Mouse (Mus musculus): ENCODE results near the gene Abca7. TPM values are rescaled to one million over a fixed set of nuclear protein-coding genes. Genes with fewer than 3 reads are reported as not detected.

The Abca7 gene
- total and polyA plus RNA-seq, 2 experiments from 2014 or later = 1.9 to 9.3 TPM

DNA sequence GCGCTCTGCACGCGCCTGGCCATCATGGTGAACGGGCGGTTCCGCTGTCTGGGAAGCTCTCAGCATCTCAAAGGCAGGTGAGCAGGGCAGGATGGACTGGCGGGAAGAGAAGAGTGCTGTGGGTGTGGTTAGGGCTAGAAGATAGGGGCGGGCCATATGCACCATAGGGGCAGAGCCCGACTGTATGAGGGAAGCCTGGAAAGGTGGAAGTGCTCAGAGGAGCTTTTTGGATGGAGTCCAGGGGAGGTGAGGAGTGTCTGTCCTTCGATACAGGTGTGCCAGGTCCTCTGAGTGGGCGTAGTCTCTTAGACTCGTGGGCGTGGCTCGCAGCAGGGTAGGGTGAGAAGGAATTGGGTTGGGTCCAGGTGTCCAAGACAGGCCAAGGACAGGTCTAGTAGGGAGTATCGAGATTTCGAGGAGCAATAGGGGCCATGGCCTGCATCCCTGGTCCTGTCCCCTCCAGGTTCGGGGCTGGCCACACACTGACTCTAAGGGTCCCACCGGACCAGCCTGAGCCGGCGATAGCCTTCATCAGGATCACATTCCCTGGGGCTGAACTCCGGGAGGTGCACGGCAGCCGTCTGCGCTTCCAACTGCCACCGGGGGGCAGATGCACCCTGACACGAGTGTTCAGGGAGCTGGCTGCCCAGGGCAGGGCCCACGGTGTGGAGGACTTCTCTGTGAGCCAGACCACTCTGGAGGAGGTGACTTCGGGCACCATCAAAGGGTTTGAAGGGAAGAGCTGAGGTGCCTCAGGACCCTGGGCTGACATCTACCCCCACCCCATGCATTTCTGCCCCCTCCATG lies 18.4 kb downstream of the Abca7 start:
- Histone ChIP-seq H3K4me1 (ENCODE audit: insufficient read depth, low read length) (no peaks in the 10 kb centered on the region), H3K27me3 (ENCODE audit: insufficient read depth, low read length) (peaks cover 24% of the 10 kb centered on the region), H3K27ac (ENCODE audit: low read depth, low read length) (no peak overlapping the region), H3K4me3 (ENCODE audit: low read depth, low read length) (no peak overlapping the region), H3K9me3 (ENCODE audit: low read length) (peaks cover 16% of the 10 kb centered on the region), H3K36me3 (ENCODE audit: insufficient read depth, low read length) (peaks cover 7% of the 10 kb centered on the region; the same call in 1 of the 2 replicates), H3K9ac (replicated peaks; ENCODE audit: low read length, poor library complexity, severe bottlenecking) (no peak overlapping the region), H3K4me2 (ENCODE audit: low read depth, low read length, poor library complexity, severe bottlenecking) (no peak overlapping the region)
- ATAC-seq (ENCODE audit: low FRiP score) (no peak), DNase-seq (ENCODE audit: low spot score) (no peak)
- WGBS = 31% methylated on average over 28 of the region's 28 CpGs
- TF ChIP-seq CTCF (IDR thresholded peaks at IDR 0.05) = 0 out of 2 replicates have a peak, but pooled peaks have one; percentile 8

DNA sequence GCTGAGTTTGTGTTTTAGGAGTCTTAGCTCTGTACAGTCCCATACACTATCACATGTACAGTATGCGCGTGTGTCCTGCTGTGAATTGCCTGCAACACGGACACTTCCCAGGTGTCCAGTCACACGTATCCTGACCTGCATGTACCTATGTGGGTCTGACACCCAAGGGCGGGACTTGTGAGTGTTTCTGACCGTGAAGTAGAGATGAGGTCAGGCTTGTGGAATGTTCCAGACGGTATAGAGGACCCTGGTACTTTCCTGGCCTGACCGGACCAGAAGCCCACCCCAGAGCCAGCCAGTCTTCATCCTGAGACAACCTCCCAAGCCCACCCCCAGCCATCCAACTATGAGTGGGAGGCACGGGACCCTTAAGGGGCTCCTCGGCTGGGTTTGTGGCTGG lies 19.3 kb downstream of the Abca7 start:
- H3K9me3 ChIP-seq (ENCODE audit: low read length) = peaks cover 12% of the 10 kb centered on the region
- ATAC-seq (ENCODE audit: low FRiP score) (no peak), DNase-seq (ENCODE audit: low spot score) (no peak)
- peaks cover 27% of the 10 kb centered on the region for H3K27me3 ChIP-seq (ENCODE audit: insufficient read depth, low read length)
- H3K4me3 ChIP-seq (ENCODE audit: low read depth, low read length) = no peak overlapping the region
- H3K4me2 ChIP-seq (ENCODE audit: low read depth, low read length, poor library complexity, severe bottlenecking) = no peak overlapping the region
- H3K36me3 ChIP-seq (ENCODE audit: insufficient read depth, low read length) = peaks cover 7% of the 10 kb centered on the region; the same call in 1 of the 2 replicates
- TF ChIP-seq CTCF (IDR thresholded peaks at IDR 0.05) = no peak
- 85% methylated on average over 10 of the region's 10 CpGs for WGBS
- no peaks in the 10 kb centered on the region for H3K4me1 ChIP-seq (ENCODE audit: insufficient read depth, low read length)
- H3K9ac ChIP-seq (replicated peaks; ENCODE audit: low read length, poor library complexity, severe bottlenecking) = no peak overlapping the region
- no peak overlapping the region for H3K27ac ChIP-seq (ENCODE audit: low read depth, low read length)

DNA sequence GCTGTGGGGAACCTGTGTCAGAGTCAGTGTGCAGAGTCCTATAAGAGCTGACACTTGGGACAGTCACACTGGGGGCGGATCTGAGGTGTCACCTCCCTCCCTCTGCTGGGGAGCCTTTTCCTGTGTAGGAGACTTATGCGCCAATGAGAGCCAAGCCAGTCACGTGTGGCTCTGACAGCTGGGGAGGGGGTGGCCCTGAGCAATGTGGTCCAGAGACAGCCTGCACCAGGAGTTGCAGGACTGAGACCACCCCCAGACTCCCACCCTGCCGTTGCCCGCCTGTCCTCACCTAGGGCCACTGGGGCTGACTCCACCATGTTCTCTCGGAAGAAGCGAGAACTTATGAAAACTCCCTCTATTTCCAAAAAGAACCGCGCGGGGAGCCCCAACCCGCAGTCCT lies 20.2 kb downstream of the Abca7 start, which contains the start of gene Arhgap45:
Arhgap45 (plus strand) TSS at position 143 of the 400 bp plus-strand sequence.
- WGBS = 69% methylated on average over 11 of the region's 11 CpGs
- Histone ChIP-seq H3K27me3 (ENCODE audit: insufficient read depth, low read length) (peaks cover 27% of the 10 kb centered on the region), H3K4me3 (ENCODE audit: low read depth, low read length) (no peak within 1 kb of the TSS), H3K9ac (replicated peaks; ENCODE audit: low read length, poor library complexity, severe bottlenecking) (no peak within 1 kb of the TSS), H3K27ac (ENCODE audit: low read depth, low read length) (no peak within 1 kb of the TSS), H3K9me3 (ENCODE audit: low read length) (0 out of 2 replicates have a peak, but pooled peaks cover 5% of the 10 kb centered on the region), H3K4me2 (ENCODE audit: low read depth, low read length, poor library complexity, severe bottlenecking) (no peak within 1 kb of the TSS), H3K36me3 (ENCODE audit: insufficient read depth, low read length) (peaks cover 7% of the 10 kb centered on the region; the same call in 1 of the 2 replicates), H3K4me1 (ENCODE audit: insufficient read depth, low read length) (no peaks in the 10 kb centered on the region)
- no peak for TF ChIP-seq CTCF (IDR thresholded peaks at IDR 0.05)
- no peak for ATAC-seq (ENCODE audit: low FRiP score)
- DNase-seq (ENCODE audit: low spot score) = no peak

DNA sequence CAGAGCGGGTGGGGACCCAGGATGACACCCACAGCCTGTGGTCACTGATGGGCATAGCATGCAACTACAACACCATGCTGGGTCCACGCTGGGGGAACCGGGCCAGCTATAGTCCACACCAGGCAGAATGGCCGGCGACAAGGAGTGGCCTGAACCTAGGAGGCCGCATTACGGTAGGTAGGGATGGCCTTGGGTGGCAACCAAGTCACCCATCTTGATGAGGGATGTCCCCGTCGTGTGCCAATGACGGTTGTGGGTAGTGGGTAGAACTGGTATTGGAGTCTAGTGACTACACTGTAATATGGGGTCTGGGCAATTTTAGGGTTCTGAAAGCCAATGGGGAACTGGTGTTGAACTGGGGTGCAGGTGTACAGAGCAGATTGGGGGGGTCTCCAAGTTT lies 20.6 kb downstream of the Abca7 start:
- Histone ChIP-seq H3K4me3 (ENCODE audit: low read depth, low read length) (no peak overlapping the region), H3K9me3 (ENCODE audit: low read length) (0 out of 2 replicates have a peak, but pooled peaks cover 1% of the 10 kb centered on the region), H3K4me1 (ENCODE audit: insufficient read depth, low read length) (no peaks in the 10 kb centered on the region), H3K9ac (replicated peaks; ENCODE audit: low read length, poor library complexity, severe bottlenecking) (no peak overlapping the region), H3K27ac (ENCODE audit: low read depth, low read length) (no peak overlapping the region), H3K36me3 (ENCODE audit: insufficient read depth, low read length) (0 out of 2 replicates have a peak, but pooled peaks cover 3% of the 10 kb centered on the region), H3K4me2 (ENCODE audit: low read depth, low read length, poor library complexity, severe bottlenecking) (no peak overlapping the region), H3K27me3 (ENCODE audit: insufficient read depth, low read length) (peaks cover 27% of the 10 kb centered on the region)
- ATAC-seq (ENCODE audit: low FRiP score) (no peak), DNase-seq (ENCODE audit: low spot score) (no peak)
- no peak for TF ChIP-seq CTCF (IDR thresholded peaks at IDR 0.05)
- WGBS = 92% methylated on average over 10 of the region's 10 CpGs

DNA sequence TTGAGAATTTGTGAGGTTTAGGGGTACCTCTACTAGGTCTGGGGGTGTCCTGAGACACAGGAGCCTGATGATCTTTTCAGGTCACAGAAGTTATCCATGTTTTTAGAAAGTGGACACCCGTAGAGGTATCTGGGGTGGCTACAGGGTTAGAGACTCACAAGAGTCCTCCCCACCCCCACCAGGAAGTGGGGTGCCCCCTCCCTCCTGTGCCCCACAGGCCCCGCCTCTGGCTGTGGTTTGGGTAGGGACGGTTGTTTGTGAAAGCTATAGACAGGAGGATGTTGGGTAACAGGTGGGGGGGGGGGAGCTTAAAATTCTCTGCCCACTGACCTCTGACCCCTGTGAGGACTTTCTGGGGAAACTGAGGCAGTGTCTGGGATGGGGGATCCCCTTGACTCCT lies 21.1 kb downstream of the Abca7 start:
- Histone ChIP-seq H3K4me1 (ENCODE audit: insufficient read depth, low read length) (no peaks in the 10 kb centered on the region), H3K4me2 (ENCODE audit: low read depth, low read length, poor library complexity, severe bottlenecking) (no peak overlapping the region), H3K27me3 (ENCODE audit: insufficient read depth, low read length) (peaks cover 27% of the 10 kb centered on the region), H3K36me3 (ENCODE audit: insufficient read depth, low read length) (no peaks in the 10 kb centered on the region), H3K4me3 (ENCODE audit: low read depth, low read length) (no peak overlapping the region), H3K9ac (replicated peaks; ENCODE audit: low read length, poor library complexity, severe bottlenecking) (no peak overlapping the region), H3K9me3 (ENCODE audit: low read length) (no peaks in the 10 kb centered on the region), H3K27ac (ENCODE audit: low read depth, low read length) (no peak overlapping the region)
- no peak for TF ChIP-seq CTCF (IDR thresholded peaks at IDR 0.05)
- DNase-seq (ENCODE audit: low spot score) = no peak
- WGBS = 78% methylated on average over 3 of the region's 3 CpGs
- no peak for ATAC-seq (ENCODE audit: low FRiP score)

DNA sequence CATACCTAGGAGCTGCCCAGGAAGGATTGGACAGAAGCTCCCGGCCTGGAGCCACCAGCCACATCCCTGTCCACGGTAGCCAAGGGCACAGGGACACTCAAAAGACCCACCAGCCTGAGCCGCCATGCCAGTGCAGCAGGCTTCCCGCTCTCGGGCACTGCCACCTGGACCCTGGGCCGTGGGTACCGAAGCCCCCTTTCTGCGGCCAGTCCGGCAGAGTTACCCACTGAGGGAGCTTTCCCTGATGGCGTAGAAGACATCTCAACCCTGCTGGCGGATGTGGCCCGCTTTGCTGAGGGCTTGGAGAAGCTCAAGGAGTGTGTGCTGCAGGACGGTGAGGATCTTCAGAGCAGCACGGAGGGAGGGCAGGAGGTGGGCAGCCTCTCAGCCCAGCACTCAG lies 21.5 kb downstream of the Abca7 start:
- H3K36me3 ChIP-seq (ENCODE audit: insufficient read depth, low read length) = no peaks in the 10 kb centered on the region
- no peak overlapping the region for H3K27ac ChIP-seq (ENCODE audit: low read depth, low read length)
- peaks cover 27% of the 10 kb centered on the region for H3K27me3 ChIP-seq (ENCODE audit: insufficient read depth, low read length)
- H3K9me3 ChIP-seq (ENCODE audit: low read length) = no peaks in the 10 kb centered on the region
- no peak for TF ChIP-seq CTCF (IDR thresholded peaks at IDR 0.05)
- DNase-seq (ENCODE audit: low spot score) (no peak), ATAC-seq (ENCODE audit: low FRiP score) (no peak)
- H3K4me2 ChIP-seq (ENCODE audit: low read depth, low read length, poor library complexity, severe bottlenecking) = no peak overlapping the region
- H3K9ac ChIP-seq (replicated peaks; ENCODE audit: low read length, poor library complexity, severe bottlenecking) = no peak overlapping the region
- no peaks in the 10 kb centered on the region for H3K4me1 ChIP-seq (ENCODE audit: insufficient read depth, low read length)
- no peak overlapping the region for H3K4me3 ChIP-seq (ENCODE audit: low read depth, low read length)
- 82% methylated on average over 14 of the region's 14 CpGs for WGBS

All from midbrain, postnatal 0 days (tissue).